Mouse (Mus musculus): ENCODE data around the gene Trip6.

- no peak for TF ChIP-seq CTCF (IDR thresholded peaks at IDR 0.05; ENCODE audit: borderline replicate concordance, insufficient read depth, low read depth, low read length)
- no peak for TF ChIP-seq POLR2A (IDR thresholded peaks at IDR 0.05; ENCODE audit: borderline replicate concordance, insufficient read depth, low read length)
Observed at GRCm38 (mm10) chr5:137304816-137305215, 9.4 kb downstream of the Trip6 start.

Measured in cerebellum, adult 2 months (tissue).